Comparison of ENCODE assay signal across 16 mouse cellular contexts in genomic region chr10:27068794-27069435, GRCm38 (mm10).
"Had no signal": no experiment of that assay in that cellular context is flagged by ENCODE, and none has a peak within 500 bp of the region (broad histone marks: within the 10 kb centered on the region; RNA-seq: fewer than 3 reads in every experiment).

No protein-coding gene starts in this region.

- H3K4me3 ChIP-seq: left cerebral cortex, adult 2 months; liver, embryonic 12.5 days; liver, embryonic 15.5 days; lung, embryonic 15.5 days had no signal

- H3K27ac ChIP-seq: kidney, postnatal 0 days; left cerebral cortex, adult 2 months; liver, embryonic 12.5 days; liver, embryonic 15.5 days; lung, embryonic 15.5 days had no signal

- H3K27me3 ChIP-seq: liver, embryonic 12.5 days; liver, embryonic 15.5 days; lung, embryonic 15.5 days had no signal

- DNase-seq: kidney, adult 2 months; kidney, postnatal 25 days; layer of hippocampus, adult 9-11 months; lung, adult 18-20 months; lung, postnatal 10 days; lung, postnatal 4 days; midbrain, embryonic 14.5 days; thymus, adult 18-20 months; thymus, postnatal 14 days; thymus, postnatal 4 days had no signal

- ATAC-seq: liver, embryonic 12.5 days had no signal

- H3K4me2 ChIP-seq: liver, embryonic 12.5 days; liver, embryonic 15.5 days; lung, embryonic 15.5 days; midbrain, embryonic 11.5 days had no signal

- H3K9me3 ChIP-seq: liver, embryonic 12.5 days; liver, embryonic 15.5 days; lung, embryonic 15.5 days had no signal

- H3K36me3 ChIP-seq: liver, embryonic 12.5 days; liver, embryonic 15.5 days; lung, embryonic 15.5 days had no signal

- H3K9ac ChIP-seq: liver, embryonic 12.5 days; liver, embryonic 15.5 days; lung, embryonic 15.5 days had no signal

- H3K4me1 ChIP-seq: liver, embryonic 12.5 days; liver, embryonic 15.5 days; lung, embryonic 15.5 days had no signal
